Mouse (Mus musculus) layer of hippocampus, postnatal 14 days (tissue): ENCODE results near the gene Tdrd9. TPM values are rescaled to one million over a fixed set of nuclear protein-coding genes. Genes with fewer than 3 reads are reported as not detected.

ENCODE experiments used
- DNase-seq, 2 experiments: peaks; one replicate each; pipeline ENCODE4 v3.0.0; 2021 to 2022; ENCODE audit warnings: low spot score in 2 of 2, mixed read lengths in 1 of 2
- total RNA-seq, 2 experiments: library from RNA; stranded (reverse); gene quantifications; 2 replicates each; pipeline ENCODE4 v1.2.3; 2021

Tdrd9 gene
- total RNA-seq, 2 experiments from 2014 or later = 0.12 to 0.16 TPM

DNA sequence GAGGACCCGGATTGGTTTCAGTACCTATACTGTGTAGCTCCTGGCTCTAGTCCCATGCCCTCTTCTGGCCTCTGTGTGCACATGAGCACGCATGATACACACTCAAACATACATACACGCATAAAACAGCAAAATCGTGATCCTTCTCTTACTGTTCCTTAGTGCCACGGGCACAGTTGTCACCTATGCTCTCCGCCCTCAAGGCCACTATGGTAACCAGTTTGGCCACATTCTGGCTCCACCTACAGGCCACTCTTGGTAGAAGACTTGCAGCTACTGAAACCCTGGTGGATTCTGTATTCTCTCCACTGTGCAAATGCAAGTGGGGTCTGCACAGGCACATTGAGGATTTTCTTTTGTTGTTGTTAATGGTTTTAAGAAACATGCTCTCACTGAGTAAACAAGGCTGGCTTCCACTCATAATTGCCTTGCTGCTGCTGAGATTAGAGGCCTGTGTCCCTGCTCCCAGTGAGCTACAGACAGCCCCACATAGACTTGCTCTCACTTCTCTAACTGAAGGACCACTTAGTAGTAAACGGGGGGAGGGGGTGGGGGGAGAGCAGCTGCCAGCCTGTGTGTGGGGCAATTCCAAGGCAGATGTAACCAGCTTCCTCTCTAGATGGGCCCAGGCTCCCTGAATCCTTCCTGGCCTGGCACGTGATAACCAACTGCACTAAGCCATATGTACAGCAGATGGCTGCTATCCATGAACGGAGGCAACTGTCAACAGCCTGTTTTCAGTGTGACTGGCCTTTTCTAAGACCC, 13.1 kb upstream of the Tdrd9 start:
- peak; percentile 72 to 81 for DNase-seq

DNA sequence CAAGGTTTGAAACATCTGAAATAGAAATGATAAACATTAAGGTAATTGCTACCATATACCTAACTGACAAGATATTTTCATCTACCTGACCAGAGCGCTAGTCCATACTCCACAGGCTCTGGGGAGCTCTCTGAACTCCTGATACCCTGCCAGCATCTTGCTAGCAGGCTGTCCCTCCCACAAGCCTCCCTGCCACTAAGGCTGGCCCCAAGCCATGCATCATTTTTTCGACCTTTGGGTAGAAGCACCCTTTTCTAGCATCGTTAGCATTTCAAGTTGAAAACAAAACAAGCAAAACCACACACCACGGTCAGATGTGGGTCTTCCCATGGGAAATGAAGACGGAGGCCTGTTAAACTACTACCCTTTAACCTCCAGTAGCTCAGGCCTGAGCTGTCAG, 8.0 kb upstream of the Tdrd9 start:
- DNase-seq = no peak

DNA sequence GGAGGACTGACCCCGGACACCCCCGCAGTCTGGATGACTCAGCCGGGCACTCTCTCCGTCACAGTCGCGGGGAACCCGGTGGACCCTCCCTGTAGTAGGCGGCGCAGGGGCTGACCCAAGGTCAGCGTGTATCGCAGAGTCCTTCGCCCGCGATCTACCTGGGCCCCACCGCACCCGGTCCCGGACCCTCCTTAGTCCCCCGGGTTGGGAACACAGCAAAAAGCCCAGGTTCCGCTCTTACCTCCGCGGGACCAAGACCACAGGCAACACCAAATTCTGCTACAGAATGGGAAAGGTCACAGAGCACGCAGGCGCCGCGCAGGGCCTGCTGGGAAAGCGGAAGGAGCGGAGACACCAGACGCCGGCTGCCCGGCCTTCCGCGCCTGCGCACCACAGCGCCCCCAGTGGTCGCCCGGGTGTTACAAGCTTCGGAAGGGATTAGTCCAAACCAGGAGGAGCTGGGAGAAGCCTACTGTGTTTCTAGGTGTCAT, 4.6 kb upstream of the Tdrd9 start, which contains the start of gene Atp5mpl:
TSS of gene Atp5mpl (minus strand) at position 295 of the 491 bp plus-strand sequence.
- DNase-seq = peak; percentile 96 to 97

DNA sequence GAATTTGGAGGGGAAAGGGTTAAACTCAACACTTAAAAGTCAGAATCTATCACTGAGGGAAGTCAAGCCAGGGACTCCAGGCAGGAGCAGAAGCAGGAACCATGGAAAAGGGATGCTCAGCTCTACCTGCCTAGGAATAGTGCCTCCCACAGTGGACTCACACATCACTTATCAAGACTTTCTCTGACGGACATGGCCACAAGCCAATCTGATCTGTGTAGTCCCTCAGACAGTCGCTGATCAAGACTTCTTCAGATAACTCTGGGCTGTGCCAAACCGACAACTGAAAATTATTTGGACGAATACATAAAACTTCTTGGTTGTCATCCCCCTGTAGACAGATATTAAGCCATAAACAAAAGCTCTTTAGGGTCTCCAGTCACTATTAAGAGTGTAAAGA, 1.3 kb upstream of the Tdrd9 start:
- no peak for DNase-seq

DNA sequence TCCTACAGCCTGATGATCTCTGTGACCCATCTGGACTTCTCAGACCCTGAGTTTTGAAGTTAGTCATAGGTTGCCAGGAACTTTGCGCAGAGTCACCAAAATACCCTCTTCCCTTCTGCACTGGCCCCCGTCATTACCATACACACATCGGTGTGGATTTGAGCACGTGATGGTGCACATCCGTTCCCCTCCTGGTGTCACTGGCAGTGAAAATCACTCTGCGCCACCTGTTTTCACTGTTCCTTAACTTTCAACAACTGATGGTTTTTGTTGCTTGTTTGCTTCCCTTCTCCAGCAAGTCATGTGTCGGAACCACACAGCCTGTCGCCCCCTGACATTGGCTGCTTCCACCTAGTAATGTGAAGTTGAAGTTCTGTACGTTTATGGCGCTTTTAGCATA, 1.1 kb downstream of the Tdrd9 start:
- DNase-seq = no peak

DNA sequence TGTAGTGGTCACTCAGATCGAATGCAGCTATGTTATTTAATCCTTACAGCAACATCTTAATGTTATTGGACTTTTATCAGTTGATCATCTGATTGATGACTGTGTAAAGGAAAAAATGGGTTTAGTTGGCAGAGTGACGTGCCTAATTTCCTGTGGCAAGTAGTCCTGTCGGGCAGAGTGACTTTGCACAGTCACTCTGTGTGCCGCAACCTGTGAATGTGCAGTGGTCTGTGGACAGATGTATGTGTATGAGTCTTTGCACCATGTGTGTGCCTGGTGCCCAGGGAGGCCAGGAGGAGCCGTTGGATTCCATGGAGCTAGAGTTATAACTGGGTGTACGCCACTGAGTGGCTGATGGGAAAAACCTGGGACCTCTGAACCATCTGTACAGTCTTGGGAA, 3.2 kb downstream of the Tdrd9 start:
- no peak for DNase-seq

DNA sequence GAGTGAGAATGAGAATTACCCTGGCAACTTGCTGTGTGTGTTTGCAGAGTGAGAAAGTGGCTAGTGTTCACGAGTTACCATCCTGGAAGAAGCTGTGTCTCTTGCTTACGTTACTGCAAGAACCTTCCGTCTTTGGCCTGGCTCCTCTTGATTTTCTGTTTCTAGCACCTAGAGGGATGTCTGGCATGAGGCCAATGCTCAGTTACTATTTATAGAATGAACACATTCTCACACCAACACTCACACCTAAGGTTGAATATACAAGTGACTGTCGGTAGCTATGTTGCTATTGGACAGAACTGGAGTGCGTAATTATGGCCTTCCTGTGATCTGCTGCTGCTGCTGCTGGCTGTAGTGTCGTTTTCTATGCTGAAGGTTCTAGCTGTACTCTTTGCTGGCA, 5.8 kb downstream of the Tdrd9 start:
- no peak for DNase-seq

DNA sequence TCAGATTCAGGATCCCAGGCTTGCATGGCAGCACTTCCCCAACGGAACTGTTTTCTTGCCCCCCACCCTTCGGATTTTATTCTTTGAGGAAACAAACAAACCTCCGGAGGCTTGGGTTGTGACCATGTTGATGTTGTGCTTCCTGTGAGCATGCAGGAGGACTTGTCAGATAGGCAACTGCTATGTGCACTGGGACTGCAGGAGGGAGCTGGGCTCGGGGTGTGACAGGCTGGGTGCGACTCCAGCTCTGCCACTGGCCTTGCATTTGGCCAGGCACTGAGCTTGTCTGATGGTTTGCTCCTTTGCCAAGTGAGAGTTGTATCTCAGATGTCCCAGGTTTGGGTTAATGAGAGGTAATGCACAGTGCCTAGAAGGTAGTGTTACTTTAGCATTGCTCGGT, 6.9 kb downstream of the Tdrd9 start:
- DNase-seq = no peak

DNA sequence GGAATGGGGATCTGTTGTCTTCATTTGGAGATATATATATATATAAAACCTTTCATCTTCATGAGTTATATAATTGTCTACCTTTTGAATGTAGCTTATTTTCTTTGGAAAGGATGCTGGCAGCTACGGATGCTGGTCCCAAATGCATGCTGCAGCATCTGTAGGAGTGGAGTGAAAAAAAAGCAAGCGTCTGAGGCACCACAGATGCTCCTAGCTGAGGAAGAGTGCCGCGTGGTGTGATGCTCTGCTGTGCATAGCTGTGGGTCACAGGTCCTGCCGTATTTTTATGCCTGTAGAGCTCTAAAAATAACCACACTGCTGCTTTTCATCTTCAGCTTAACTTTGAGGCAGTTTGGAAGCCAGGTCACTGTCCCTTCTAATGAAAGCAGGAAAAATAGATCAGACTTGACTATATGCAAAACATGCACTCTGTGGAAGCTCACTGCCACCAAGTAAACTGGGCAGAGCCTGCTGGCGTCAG, 9.6 kb downstream of the Tdrd9 start, which contains the start of gene Rd3l:
TSS of gene Rd3l (minus strand) at position 431 of the 481 bp plus-strand sequence.
- no peak for DNase-seq

DNA sequence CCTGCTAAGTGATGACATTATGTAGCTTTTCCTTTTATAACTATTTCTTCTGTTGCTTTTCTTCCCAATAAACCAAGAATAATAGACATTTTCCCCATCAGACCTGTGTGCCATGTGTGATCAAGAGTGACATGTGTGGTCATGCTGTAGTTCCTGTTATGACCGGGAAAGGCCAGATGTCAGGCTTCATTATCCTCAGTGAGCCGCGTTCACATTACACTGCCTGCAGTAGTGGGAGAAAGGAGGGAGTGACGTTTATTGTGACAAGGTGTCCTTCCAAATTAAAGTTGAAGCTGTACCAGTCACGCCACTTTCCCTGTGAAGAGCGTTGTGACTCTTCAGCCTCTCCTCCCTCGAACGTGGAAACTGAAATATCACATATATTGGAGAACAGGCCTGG, 10.5 kb downstream of the Tdrd9 start:
- no peak for DNase-seq

DNA sequence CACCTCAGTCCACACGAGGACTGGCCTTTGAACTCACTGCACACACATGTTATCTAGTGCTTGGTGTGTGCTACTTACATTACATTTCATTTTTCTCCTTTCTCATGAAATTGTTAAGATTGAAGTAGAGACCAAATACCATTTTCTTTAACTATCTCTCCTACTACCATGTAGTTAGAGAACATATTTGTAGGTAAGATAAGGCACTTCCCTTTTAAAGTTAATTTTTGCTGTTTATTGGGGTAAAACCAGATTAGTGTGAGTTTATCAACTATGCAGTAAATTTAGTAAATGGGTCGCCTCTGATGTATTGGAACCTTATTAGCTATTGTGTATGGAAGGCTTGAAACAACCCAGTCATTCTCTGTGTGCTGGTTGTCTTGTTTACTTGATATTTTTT, 11.8 kb downstream of the Tdrd9 start:
- DNase-seq = no peak

DNA sequence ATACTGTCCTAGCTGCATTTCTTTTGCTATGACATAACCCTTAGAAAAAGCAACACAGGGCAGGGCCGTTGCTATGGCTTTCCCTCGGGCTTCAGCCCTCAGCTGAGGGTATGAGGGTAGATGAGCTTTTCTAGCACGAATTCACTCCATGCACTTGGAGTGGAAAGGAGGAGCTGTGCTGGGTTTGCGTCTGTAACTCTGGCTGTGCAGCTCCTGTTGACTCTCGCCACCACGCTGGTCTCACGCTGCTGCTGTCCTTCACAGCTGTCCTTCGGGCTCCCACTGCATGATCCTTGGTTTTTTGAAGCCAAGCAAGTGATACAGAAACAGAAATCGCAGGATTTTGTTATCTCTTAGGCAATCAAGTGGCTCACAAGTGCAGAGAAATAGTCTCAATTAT, 15.4 kb downstream of the Tdrd9 start:
- DNase-seq = no peak

DNA sequence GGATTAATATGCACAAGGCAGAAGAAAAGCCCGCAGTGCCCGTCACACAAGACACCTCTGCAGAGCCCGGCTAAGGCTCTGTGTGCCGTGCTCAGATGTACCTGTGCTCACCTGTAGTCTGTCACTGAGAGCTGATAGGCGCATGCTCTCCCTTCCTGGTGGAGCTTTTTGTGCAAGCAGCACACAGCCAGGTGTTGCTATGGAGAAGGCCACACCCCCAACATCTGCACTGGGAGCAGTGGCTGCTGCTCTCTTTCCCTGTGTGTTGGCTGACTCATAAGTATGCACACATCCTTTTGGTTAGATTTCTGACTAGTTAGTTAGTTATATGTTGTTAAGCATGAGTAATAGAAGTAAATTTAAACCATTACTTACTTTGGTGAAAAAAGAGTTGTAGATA, 21.3 kb downstream of the Tdrd9 start:
- no peak for DNase-seq

DNA sequence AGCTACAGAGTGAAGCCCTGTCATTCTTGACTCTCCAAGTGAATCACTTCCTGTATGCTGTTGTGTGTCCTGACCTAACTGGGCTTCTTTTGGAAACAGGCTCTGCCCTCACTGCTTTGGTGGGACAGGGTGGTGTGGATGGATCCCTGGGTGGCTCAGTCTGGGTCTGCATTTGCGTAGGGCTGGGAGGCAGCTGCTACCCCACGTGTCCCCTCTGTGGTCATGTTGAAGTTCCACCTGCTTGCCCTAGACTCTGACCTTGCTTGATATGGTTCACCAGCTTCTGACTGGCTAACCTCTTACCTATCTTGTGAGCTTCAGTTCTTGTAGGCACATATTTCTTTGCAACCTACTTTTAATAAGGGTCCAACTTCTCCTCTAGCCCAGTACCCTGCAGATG, 23.8 kb downstream of the Tdrd9 start:
- no peak for DNase-seq

DNA sequence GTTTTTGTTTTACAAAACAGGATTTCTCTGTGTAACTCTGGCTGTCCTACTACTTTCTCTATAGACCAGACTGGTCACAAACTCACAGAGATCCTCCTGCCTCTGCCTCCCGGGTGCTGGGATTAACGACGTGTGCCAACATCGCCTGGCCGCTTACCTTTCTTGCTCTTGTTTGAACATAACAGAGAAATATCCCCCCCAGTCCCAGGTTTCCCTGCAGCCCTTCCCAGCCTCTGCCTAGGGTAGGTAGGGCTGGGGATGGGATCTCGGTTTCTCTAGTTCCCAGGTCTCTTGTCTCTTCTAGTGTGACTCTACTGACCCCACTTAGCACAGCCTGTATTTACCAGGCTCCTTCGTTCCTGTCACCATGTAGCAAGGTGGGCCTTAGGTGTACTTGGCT, 28.4 kb downstream of the Tdrd9 start:
- DNase-seq = no peak

DNA sequence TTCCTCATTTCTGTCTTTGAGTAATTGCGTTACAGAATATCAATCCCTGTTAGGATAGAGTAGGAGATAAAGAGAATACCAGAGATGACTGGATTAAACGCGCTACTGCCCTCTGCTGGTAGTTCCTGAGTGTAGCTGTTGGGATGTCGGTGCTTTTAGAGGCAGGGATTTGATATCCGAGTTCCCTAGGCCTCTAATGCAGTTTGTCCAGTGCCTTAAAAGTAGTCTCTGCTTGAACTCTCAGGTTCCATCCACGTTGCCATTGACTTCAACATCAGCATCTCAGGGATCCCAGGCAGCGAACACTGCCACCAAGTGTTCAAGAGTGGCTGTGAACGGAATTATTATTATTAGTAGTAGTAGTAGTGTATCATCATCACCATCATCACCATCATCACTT, 29.9 kb downstream of the Tdrd9 start:
- peak; percentile 75 to 86 for DNase-seq

DNA sequence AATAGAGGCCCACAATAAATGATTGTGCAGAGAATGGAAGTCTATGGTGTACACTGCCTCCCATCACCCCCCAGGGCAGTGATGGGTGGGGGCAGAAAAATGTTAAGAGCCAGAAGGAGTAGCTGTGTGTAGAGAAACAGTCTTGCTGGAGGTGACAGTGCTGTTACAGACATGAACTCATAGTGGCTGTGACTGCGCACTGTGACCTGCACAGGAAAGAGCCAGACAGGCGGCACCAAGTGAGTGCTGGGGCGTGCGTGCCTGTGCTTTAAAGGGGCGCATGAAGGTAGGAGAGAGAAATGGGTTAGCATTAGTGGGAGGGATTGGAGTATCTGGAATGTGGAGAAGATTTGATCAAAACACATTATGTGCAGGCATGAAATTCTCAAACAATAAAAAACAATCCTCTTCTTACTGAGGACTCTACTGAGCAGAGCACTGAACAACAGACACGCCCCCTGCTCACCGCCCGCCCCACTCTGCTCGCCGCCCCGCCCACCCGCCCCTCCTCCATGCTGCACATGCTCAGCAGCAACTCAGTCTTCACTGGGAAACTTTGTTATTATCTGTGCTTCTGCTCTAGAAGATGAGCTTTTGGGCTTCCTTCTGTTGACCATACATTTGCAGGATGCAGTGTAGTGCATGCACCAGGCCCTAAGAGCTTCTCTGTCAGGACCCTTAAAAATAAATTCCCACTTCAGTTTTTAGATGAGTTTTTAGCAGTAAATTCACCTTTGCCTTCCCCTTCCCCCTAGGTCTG, 41.3 kb downstream of the Tdrd9 start:
- no peak for DNase-seq

DNA sequence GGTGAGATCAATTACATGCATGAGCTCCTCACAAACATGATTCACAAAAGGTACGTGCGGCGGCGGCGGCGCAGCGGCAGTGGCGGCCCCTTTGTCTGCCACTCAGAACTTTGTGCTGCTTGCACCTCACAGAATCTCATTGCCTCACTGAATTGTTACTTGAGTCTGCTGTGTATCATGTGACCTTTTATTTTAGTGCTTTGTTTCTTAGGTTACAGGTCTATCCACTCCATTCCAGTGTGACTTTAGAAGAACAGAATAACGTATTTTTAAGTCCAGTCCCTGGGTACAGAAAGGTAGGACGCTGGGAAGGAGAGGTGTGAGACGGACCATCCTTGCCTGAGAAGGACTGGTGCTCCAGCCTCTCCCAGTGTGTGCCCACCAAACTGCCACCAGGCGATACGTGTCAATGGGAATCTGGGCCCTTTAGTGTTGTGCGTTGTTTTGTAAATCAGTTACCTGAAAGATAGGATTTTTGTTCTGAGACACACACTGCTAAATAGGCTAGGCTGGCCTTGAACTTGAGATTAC, 42.0 kb downstream of the Tdrd9 start:
- no peak for DNase-seq

DNA sequence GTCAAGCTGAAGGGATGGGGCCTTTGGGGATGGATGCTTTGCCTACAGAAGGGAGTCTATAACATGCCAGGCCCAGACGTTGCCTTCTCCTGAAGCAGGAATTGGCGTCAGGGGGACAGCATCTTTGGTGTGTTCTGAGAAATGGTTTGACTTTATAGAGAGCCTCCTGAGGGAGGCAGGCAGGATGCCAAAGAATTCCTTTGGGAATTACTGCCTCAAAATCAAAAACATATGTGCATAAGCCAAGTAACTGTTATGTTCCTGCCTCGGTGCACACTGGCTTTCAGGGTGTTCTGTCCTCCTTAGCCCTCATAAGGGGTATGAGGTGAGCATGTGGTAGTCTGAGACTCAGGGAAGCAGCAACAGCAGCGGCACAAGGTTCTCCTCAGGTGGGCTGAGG, 45.0 kb downstream of the Tdrd9 start:
- DNase-seq = no peak

DNA sequence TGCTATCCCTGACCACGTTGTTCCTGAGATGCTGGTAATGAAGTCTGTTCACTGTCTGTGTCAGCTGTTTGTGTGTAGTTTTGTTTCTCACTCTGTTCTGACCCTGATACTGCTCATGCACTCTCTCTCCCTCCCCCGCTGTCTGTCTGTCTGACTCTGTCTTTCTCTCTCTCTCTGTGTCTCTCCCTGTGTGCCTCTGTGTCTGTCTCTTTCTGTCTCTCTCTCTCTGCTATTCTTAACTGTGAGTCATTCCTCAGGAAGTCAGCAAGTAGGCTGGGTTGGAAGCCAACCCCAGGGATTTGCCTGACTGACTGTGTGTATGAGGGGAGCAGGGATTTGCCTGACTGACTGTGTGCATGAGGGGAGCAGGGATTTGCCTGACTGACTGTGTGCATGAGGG, 51.9 kb downstream of the Tdrd9 start:
- no peak for DNase-seq

DNA sequence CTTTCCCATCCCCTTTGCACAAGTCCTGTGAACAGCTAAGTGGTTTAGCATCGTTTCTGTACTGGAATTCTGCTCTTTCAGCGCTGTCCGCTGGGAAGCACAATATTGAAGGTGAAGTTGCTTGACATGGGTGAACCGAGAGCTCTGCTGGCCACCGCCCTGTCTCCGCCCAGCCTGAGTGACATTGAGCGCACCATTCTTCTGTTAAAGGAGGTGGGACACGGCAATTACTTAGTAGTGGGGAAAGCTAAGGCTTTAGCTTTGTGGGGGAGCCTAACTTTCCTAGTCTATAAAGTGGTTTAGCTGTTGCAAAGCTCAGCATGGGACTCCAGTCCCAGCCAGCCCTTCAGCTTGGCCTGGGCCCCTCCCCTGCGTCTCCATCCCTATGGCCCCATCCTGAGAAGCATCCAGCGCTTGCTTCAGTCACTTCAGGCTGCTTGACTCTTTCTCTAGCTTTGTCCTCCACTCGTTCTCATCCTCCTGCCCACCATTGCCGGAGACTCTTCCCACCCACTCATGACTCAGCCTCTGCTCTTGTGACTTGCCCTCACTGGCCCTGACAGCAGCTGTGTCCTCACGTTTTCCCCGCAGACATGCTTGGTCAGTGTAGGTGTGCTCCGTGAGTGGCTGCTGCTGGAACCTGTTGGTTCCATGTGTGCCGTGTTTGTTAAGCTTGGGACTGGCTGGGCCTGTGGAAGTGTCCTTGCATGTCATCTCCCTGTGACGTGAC, 53.4 kb downstream of the Tdrd9 start:
- no peak for DNase-seq
